Mouse (Mus musculus) midbrain, postnatal 0 days (tissue): ENCODE measurements around the gene L2hgdh. TPM values are rescaled to one million over a fixed set of nuclear protein-coding genes. Genes with fewer than 3 reads are reported as not detected.
A peak's percentile ranks its signal among the peaks of the same experiment; 100 is the strongest.

ENCODE experiments used
- ATAC-seq: fragments of 200-750 bp; cut with Nextera tagmentation; 2 replicates; pipeline ENCODE4 v1.8.0; 2017; ENCODE audit warnings: moderate number of reproducible peaks, mild to moderate bottlenecking, moderate TSS enrichment, moderate library complexity; ENCODE audit not compliant: low FRiP score
- DNase-seq: peaks from one replicate; pipeline ENCODE4 v3.0.0-alpha.2; 2015; ENCODE audit warnings: low spot score
- H3K27ac ChIP-seq: fragments of 300-500 bp; sonication (generic); 2 replicates; pipeline ENCODE4 v1.5.1; 2014; ENCODE audit warnings: low read depth, mild to moderate bottlenecking, low read length, mixed read lengths
- H3K27me3 ChIP-seq: fragments of 300-500 bp; sonication (generic); 2 replicates; pipeline ENCODE4 v1.6.1; 2014; ENCODE audit warnings: low read length, control low read depth, mixed read lengths; ENCODE audit not compliant: insufficient read depth
- H3K36me3 ChIP-seq: fragments of 300-500 bp; sonication (generic); 2 replicates; pipeline ENCODE4 v1.6.1; 2014; ENCODE audit warnings: low read length, control low read depth, mixed read lengths; ENCODE audit not compliant: insufficient read depth
- H3K4me1 ChIP-seq: fragments of 300-500 bp; sonication (generic); 2 replicates; pipeline ENCODE4 v1.6.1; 2014; ENCODE audit warnings: mild to moderate bottlenecking, control low read depth, antibody characterized with exemption, low read length, mixed read lengths; ENCODE audit not compliant: insufficient read depth
- H3K4me2 ChIP-seq: fragments of 300-500 bp; sonication (generic); 2 replicates; pipeline ENCODE4 v1.6.1; 2014; ENCODE audit warnings: low read depth, mild to moderate bottlenecking, low read length, mixed read lengths; ENCODE audit not compliant: poor library complexity, severe bottlenecking
- H3K4me3 ChIP-seq: fragments of 300-500 bp; sonication (generic); 2 replicates; pipeline ENCODE4 v1.5.1; 2014; ENCODE audit warnings: low read depth, mild to moderate bottlenecking, low read length, moderate library complexity
- H3K9ac ChIP-seq: fragments of 300-500 bp; sonication (generic); replicated peaks from 2 replicates; pipeline ENCODE4 v1.6.1; 2014; ENCODE audit warnings: mild to moderate bottlenecking, low read length, moderate library complexity, mixed read lengths; ENCODE audit not compliant: poor library complexity, severe bottlenecking
- H3K9me3 ChIP-seq: fragments of 300-500 bp; sonication (generic); 2 replicates; pipeline ENCODE4 v1.6.1; 2016; ENCODE audit warnings: low read length, control low read depth
- CTCF ChIP-seq: IDR thresholded peaks from 2 replicates; pipeline ENCODE4 v1.5.1; 2016; ENCODE audit warnings: antibody characterized with exemption, mild to moderate bottlenecking
- WGBS: fragments of 180-500 bp; shearing (Covaris S2); extraction: QIAGEN DNeasy Blood & Tissue Kit; methylation state at CpG from one replicate; pipeline ENCODE4 v1.1.7; 2014; 5-methylcytosine and 5-hydroxymethylcytosine counted together
- polyA plus RNA-seq: library from polyadenylated mRNA; unstranded; fragments of >200 nt; fragmentation: Nextera tagmentation; extraction: Ambion mirVana; gene quantifications from 2 replicates; pipeline ENCODE4 v1.2.1, GENCODE M21; 2015
- total RNA-seq: library from RNA; depleted of rRNA; stranded (reverse); fragments of >200 nt; gene quantifications from 2 replicates; pipeline ENCODE4 v1.2.3, GENCODE M21; 2014

Gene L2hgdh
- total and polyA plus RNA-seq, 2 experiments from 2014 or later = 9.8 to 11.0 TPM

- TF ChIP-seq CTCF = no peak
- Histone ChIP-seq H3K27ac (no peak overlapping the region), H3K4me1 (no peaks in the 10 kb centered on the region), H3K4me2 (no peak overlapping the region), H3K9ac (no peak overlapping the region), H3K4me3 (no peak overlapping the region), H3K9me3 (no peaks in the 10 kb centered on the region), H3K36me3 (no peaks in the 10 kb centered on the region), H3K27me3 (no peaks in the 10 kb centered on the region)
- ATAC-seq = no peak
- DNase-seq = no peak
- WGBS = 80% methylated on average over 3 of the region's 3 CpGs
Observed at GRCm38 (mm10) chr12:69733923-69734322, 9.2 kb upstream of the L2hgdh start.

- no peak overlapping the region for H3K27ac ChIP-seq
- no peak overlapping the region for H3K4me3 ChIP-seq
- H3K27me3 ChIP-seq = no peaks in the 10 kb centered on the region
- H3K9me3 ChIP-seq = no peaks in the 10 kb centered on the region
- DNase-seq (peak; percentile 78), ATAC-seq (no peak)
- H3K9ac ChIP-seq = no peak overlapping the region
- H3K4me1 ChIP-seq = no peaks in the 10 kb centered on the region
- H3K4me2 ChIP-seq = no peak overlapping the region
- peak; percentile 84 for TF ChIP-seq CTCF
- WGBS = 3% methylated on average over 2 of the region's 2 CpGs
- no peaks in the 10 kb centered on the region for H3K36me3 ChIP-seq
Observed at GRCm38 (mm10) chr12:69733518-69733917, 8.8 kb upstream of the L2hgdh start.

GRCm38 (mm10) chr12:69732221-69732620 is 7.5 kb upstream of the L2hgdh start:
- Histone ChIP-seq H3K9me3 (no peaks in the 10 kb centered on the region), H3K4me1 (no peaks in the 10 kb centered on the region), H3K27ac (no peak overlapping the region), H3K4me3 (no peak overlapping the region), H3K36me3 (no peaks in the 10 kb centered on the region), H3K27me3 (no peaks in the 10 kb centered on the region), H3K4me2 (no peak overlapping the region), H3K9ac (no peak overlapping the region)
- ATAC-seq = no peak
- no peak for DNase-seq
- no peak for TF ChIP-seq CTCF
- WGBS = 46% methylated on average over 5 of the region's 5 CpGs

DNA sequence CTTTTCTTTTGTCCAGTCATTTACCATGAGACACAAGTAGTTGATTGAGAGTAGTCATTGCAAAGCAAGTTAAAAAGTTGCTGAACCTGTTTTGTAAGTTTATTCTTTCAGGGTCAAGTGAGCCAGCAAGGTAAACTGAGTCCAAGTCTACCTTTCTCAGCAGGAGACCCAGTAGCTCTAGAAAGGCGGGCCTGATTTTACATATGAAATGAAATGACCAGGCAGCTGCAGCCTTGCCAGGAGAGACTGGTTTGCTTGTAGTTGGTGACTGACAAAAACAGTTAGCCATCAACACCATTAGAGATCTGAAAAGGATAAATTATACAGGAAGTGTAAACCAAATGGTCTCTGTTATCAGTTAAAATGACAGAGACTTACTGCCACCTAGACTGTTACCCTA is 5.6 kb upstream of the L2hgdh start:
- H3K4me2 ChIP-seq = no peak overlapping the region
- H3K4me3 ChIP-seq = no peak overlapping the region
- no peak overlapping the region for H3K9ac ChIP-seq
- no peaks in the 10 kb centered on the region for H3K27me3 ChIP-seq
- DNase-seq = no peak
- no peaks in the 10 kb centered on the region for H3K9me3 ChIP-seq
- H3K36me3 ChIP-seq = no peaks in the 10 kb centered on the region
- 78% methylated on average over 1 of the region's 1 CpGs for WGBS
- ATAC-seq = no peak
- H3K27ac ChIP-seq = no peak overlapping the region
- TF ChIP-seq CTCF = no peak
- H3K4me1 ChIP-seq = no peaks in the 10 kb centered on the region

DNA sequence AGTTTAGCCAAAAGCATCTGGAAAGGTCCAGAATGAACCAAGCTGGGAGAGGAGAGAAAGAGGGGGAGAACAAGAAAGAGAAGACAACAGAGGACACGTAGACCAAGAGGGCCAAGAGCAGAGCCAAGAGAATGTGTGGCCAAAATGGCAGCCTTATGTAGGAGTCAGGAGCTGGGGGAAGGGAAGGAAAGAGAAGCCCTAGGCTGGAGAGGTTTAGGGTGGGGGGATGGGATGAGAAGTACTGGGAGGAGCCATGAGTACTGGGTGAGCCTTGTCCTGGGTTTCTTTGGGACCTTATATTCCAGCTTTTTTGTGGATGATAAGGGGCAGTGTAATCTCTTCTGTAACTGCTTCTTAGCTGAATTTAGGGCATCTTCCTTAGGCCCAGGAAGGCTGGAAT is 4.6 kb upstream of the L2hgdh start:
- H3K9ac ChIP-seq = no peak overlapping the region
- H3K4me3 ChIP-seq = no peak overlapping the region
- H3K36me3 ChIP-seq = no peaks in the 10 kb centered on the region
- WGBS = 100% methylated on average over 1 of the region's 1 CpGs
- no peak overlapping the region for H3K4me2 ChIP-seq
- H3K4me1 ChIP-seq = no peaks in the 10 kb centered on the region
- H3K9me3 ChIP-seq = no peaks in the 10 kb centered on the region
- no peak for TF ChIP-seq CTCF
- ATAC-seq (no peak), DNase-seq (no peak)
- H3K27me3 ChIP-seq = no peaks in the 10 kb centered on the region
- no peak overlapping the region for H3K27ac ChIP-seq

DNA sequence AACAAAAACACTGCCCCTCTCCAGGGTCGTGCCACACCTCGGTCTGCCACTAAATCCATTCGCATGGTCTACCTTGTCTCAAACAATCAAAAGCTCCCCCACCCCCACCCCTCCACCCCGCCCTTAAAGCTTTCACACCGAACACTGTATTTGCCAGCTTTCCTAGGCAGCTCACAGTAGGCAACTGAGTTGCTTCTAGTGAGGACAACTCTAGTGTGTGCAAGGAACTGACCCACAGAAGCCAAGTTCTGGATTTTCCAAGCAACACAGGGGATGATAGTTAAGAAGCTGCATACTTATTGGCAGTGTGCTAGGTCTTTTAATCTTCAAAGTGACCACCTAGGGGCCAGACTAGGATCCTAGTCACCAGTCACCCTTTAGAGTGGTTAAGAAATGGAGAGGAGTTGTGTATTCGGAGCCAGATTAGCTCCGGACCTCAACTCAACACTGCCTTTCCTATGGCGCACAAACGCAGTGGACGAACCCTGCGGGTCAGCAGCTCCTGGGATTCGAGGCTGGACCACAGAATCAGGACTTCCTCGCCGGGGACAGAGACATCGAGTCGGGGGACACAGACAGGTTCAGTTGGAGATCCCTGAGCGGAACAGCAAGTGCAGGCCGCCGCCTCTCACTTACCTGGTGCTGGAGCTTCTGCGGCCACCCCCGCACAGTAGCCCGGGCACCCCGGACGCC is 509 bp downstream of the L2hgdh start:
- Histone ChIP-seq H3K4me2 (peak overlapping the region; percentile 86), H3K27ac (0 out of 2 replicates have a peak overlapping the region, but pooled peaks have one; percentile 68), H3K36me3 (no peaks in the 10 kb centered on the region; the same call in 1 of the 2 replicates), H3K4me1 (peaks cover 6% of the 10 kb centered on the region; the same call in 1 of the 2 replicates), H3K27me3 (no peaks in the 10 kb centered on the region), H3K9ac (peak overlapping the region; percentile 73), H3K9me3 (no peaks in the 10 kb centered on the region), H3K4me3 (peak overlapping the region; percentile 69)
- 3% methylated on average over 24 of the region's 24 CpGs for WGBS
- no peak for TF ChIP-seq CTCF
- peak; percentile 5 for DNase-seq
- ATAC-seq = peak; percentile 2; the same call in 1 of the 2 replicates
